Mouse (Mus musculus): ENCODE data around the gene Vamp4. TPM values are rescaled to one million over a fixed set of nuclear protein-coding genes. Genes with fewer than 3 reads are reported as not detected.

The Vamp4 gene
- polyA plus RNA-seq (2015; fragmentation: Nextera tagmentation; extraction: Ambion mirVana) = 81.4 and 85.3 TPM in 2 replicates

GRCm38 (mm10) chr1:162570260-162570748 is at the start of gene Vamp4:
TSS of gene Vamp4 (plus strand) at chr1:162570515.

DNA sequence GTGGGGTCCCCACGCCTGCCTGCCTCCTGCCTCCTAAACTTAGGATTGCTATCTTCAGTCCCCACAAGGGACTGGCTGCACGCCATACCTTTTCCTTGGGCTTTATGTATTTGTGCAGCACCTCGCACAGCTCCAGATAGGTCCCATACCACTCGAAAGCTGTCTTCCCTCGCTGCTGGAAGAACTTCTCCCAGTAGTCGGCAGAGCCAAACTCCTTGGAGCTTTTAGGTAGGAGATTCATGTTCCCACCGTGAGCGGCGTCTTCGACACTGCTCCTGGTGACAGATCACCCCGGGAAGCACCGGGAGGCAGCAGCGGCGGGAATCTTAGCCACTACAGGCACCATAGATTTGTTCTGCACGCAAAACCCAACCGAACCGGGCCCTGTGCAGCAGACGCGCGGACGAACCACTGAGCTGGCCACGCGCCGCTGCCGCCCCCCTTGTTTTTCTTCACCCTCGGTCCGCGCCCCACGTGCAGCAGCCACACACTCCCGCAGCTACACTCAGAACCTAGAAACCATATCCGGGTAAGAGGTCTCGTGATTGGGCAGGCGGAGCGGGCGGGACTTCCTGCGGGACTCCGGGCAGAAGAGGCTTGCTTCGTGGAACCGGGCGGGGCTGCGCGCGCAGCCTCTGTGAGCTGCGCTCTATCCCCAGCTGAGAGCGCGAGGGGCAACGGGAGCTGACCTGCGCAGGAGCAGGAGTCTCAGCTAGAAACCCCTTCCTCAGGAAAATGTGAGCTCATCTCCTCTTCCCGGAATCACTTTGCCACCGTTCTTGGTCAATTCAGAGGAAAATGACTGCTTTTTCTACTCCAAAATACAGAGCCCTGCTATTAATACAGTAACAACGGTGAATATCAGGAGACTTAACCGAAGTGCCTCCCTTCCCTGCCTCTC is 22.0 kb upstream of the Vamp4 start, which contains the start of gene Mettl13:
Gene Mettl13 (minus strand): TSS at position 536 of the 901 bp plus-strand sequence.

DNA sequence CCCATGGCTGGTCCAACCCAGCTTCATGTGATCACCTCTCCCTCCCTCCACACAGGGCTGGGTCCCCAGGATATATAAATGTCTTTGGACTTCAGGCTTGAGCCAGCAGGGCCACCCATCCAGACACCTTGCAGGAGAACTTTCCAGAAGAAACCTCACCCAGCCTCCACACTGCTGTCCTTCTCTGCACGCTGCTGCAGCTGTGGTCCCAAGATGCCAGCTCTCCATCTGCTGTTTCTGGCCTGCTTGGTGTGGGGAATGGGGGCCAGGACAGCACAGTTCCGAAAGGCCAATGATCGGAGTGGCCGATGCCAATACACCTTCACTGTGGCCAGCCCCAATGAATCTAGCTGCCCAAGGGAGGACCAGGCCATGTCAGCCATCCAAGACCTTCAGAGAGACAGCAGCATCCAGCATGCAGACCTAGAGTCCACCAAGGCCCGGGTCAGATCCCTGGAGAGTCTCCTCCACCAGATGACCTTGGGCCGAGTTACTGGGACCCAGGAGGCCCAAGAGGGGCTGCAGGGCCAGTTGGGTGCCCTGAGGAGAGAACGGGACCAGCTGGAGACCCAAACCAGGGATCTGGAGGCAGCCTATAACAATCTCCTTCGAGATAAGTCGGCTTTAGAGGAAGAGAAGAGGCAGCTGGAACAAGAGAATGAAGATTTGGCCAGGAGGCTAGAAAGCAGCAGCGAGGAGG is 68.9 kb downstream of the Vamp4 start, which contains the start of gene Myoc:
Gene Myoc (plus strand): TSS at position 105 of the 700 bp plus-strand sequence.

Other genes starting within 250 kb of the Vamp4 start
- 54.8 and 61.4 TPM in 2 replicates for gene Dnm3, start 92.5 kb upstream of the Vamp4 start, polyA plus RNA-seq (2015; fragmentation: Nextera tagmentation; extraction: Ambion mirVana)
- gene Mettl13, start 22.0 kb upstream of the Vamp4 start, polyA plus RNA-seq (2015; fragmentation: Nextera tagmentation; extraction: Ambion mirVana) = 11.4 and 13.7 TPM in 2 replicates
- gene Myoc, start 68.6 kb downstream of the Vamp4 start, polyA plus RNA-seq (2015; fragmentation: Nextera tagmentation; extraction: Ambion mirVana) = 0.23 and 0.32 TPM in 2 replicates
- not detected in 2 replicates for gene Myocos, start 87.7 kb downstream of the Vamp4 start, polyA plus RNA-seq (2015; fragmentation: Nextera tagmentation; extraction: Ambion mirVana)
- 139 and 148 TPM in 2 replicates for gene Prrc2c, start 170.0 kb downstream of the Vamp4 start, polyA plus RNA-seq (2015; fragmentation: Nextera tagmentation; extraction: Ambion mirVana)
- gene Fmo4, start 243.5 kb downstream of the Vamp4 start, polyA plus RNA-seq (2015; fragmentation: Nextera tagmentation; extraction: Ambion mirVana) = 0.57 and 0.80 TPM in 2 replicates

Measured in neural tube, postnatal 0 days (tissue).